Mouse (Mus musculus) kidney, embryonic 14.5 days (tissue): Measurements from ENCODE around the gene Myo18a. TPM values are rescaled to one million over a fixed set of nuclear protein-coding genes. Genes with fewer than 3 reads are reported as not detected.
A peak's percentile ranks its signal among the peaks of the same experiment; 100 is the strongest.

Experiments
- ATAC-seq: fragments of 200-750 bp; cut with Nextera tagmentation; 2 replicates; pipeline ENCODE4 v1.8.0; 2017; ENCODE audit warnings: moderate number of reproducible peaks, mild to moderate bottlenecking, moderate TSS enrichment, moderate library complexity; ENCODE audit not compliant: low FRiP score, low TSS enrichment
- H3K27ac ChIP-seq: fragments of 300-500 bp; sonication (generic); 2 replicates; pipeline ENCODE4 v1.5.1; 2014; ENCODE audit warnings: low read depth, mild to moderate bottlenecking, low read length, moderate library complexity, mixed read lengths
- H3K27me3 ChIP-seq: fragments of 300-500 bp; sonication (generic); 2 replicates; pipeline ENCODE4 v1.6.1; 2014; ENCODE audit warnings: mild to moderate bottlenecking, low read length; ENCODE audit not compliant: control insufficient read depth, insufficient read depth
- H3K36me3 ChIP-seq: fragments of 300-500 bp; sonication (generic); 2 replicates; pipeline ENCODE4 v1.6.1; 2014; ENCODE audit warnings: low read length, mixed read lengths; ENCODE audit not compliant: control insufficient read depth, insufficient read depth
- H3K4me1 ChIP-seq: fragments of 300-500 bp; sonication (generic); 2 replicates; pipeline ENCODE4 v1.6.1; 2014; ENCODE audit warnings: low read length, mixed read lengths; ENCODE audit not compliant: control insufficient read depth, insufficient read depth
- H3K4me2 ChIP-seq: fragments of 300-500 bp; sonication (generic); replicated peaks from 2 replicates; pipeline ENCODE4 v1.6.1; 2014; ENCODE audit warnings: low read depth, mild to moderate bottlenecking, low read length
- H3K4me3 ChIP-seq: fragments of 300-500 bp; sonication (generic); 2 replicates; pipeline ENCODE4 v1.5.1; 2014; ENCODE audit warnings: mild to moderate bottlenecking, low read length
- H3K9ac ChIP-seq: fragments of 300-500 bp; sonication (generic); 2 replicates; pipeline ENCODE4 v1.6.1; 2014; ENCODE audit warnings: low read depth, mild to moderate bottlenecking, low read length, moderate library complexity
- H3K9me3 ChIP-seq: fragments of 300-500 bp; sonication (generic); 2 replicates; pipeline ENCODE4 v1.6.1; 2016; ENCODE audit warnings: low read length; ENCODE audit not compliant: control insufficient read depth
- WGBS: fragments of 180-500 bp; shearing (Covaris S2); extraction: QIAGEN DNeasy Blood & Tissue Kit; methylation state at CpG from one replicate; pipeline ENCODE4 v1.1.7; 2014; 5-methylcytosine and 5-hydroxymethylcytosine counted together
- polyA plus RNA-seq: library from polyadenylated mRNA; unstranded; fragments of >200 nt; fragmentation: Nextera tagmentation; extraction: Ambion mirVana; gene quantifications from 2 replicates; pipeline ENCODE4 v1.2.1, GENCODE M21; 2014

Myo18a gene
- polyA plus RNA-seq, 1 experiment from 2014 or later: 21.1 TPM

DNA sequence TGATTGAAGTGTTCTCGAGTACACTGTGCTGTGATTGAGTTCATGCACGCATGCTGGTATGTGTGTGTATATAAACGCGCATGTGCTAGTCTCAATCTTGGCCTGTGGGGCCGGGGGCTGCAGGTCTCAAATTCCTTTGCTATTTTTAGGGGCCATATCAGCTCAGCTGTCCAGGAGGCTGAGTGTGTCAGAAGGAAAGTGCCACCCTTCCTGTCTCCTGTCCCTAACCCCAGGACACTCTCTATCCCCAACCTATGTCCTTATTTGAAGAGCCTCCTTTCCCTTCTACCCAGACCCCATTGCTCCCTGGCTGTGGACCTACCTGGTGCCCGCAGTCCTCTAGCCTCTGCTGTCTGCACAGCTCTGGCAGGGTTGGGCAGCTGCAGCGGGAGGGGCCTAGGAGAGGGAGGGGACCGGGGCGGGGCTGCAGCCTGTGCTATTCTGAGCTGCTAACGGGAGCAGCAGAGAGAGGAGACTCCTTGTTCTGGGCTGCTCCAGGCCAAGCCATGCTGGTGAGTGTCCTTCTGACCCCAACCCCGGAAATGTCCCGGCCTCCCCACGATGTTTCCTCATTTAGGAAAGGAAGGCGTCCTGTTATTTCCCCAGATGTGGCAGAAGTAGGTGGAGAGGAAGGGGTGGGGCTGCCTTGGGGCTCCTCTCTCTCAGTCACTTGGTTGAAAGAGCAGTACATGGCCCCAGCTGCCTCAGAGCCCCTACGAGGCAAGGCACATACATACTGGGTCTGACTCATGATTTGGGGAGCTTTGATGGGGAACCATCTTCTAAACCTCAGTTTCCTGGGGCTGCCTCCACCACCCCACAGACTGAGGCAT, 38.0 kb downstream of the Myo18a start:
- H3K4me3 ChIP-seq: peak overlapping the region; percentile 11; the same call in 1 of the 2 replicates
- no peak overlapping the region; the same call in 1 of the 2 replicates for H3K9ac ChIP-seq

DNA sequence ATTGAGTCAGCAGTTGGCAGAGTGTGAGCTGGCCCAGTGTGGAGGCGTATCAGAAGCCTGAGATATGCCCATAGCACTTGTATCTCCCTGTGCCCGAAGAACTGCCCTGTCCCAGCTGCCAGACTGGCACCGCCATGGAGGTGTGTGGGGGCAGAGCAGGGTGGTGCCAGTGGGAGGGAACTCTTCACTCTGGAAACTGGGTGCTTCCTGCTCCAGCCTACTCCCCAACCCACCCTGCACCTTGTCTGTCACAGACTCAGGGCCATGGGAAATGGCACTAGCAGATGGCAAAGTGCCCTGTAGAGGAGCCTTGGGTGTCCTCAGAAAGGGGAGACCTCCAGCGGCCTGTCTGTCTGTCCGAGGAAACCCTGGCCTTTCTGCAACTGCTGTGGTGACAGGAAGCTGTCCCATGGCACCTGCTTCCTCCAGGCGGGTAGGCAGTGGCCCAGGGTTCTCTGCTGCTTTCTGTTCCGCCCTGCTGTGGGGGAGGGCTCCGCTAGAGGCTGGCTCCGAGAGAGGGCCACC, 39.4 kb downstream of the Myo18a start:
- Histone ChIP-seq H3K4me1 (peaks cover 11% of the 10 kb centered on the region), H3K27ac (no peak overlapping the region), H3K9me3 (no peaks in the 10 kb centered on the region), H3K27me3 (no peaks in the 10 kb centered on the region), H3K4me2 (no peak overlapping the region), H3K9ac (no peak overlapping the region), H3K4me3 (no peak overlapping the region), H3K36me3 (no peaks in the 10 kb centered on the region)
- 67% methylated on average over 9 of the region's 9 CpGs for WGBS
- no peak for ATAC-seq

More for the DNA sequence above, 38.0 kb downstream of the Myo18a start:
- Histone ChIP-seq H3K27me3 (no peaks in the 10 kb centered on the region), H3K4me1 (peaks cover 11% of the 10 kb centered on the region), H3K9me3 (no peaks in the 10 kb centered on the region), H3K36me3 (no peaks in the 10 kb centered on the region), H3K4me2 (peak overlapping the region; percentile 8; the same call in 1 of the 2 replicates), H3K27ac (peak overlapping the region; percentile 47; the same call in 1 of the 2 replicates)
- peak; percentile 85; the same call in 1 of the 2 replicates for ATAC-seq
- 24% methylated on average over 15 of the region's 15 CpGs for WGBS

DNA sequence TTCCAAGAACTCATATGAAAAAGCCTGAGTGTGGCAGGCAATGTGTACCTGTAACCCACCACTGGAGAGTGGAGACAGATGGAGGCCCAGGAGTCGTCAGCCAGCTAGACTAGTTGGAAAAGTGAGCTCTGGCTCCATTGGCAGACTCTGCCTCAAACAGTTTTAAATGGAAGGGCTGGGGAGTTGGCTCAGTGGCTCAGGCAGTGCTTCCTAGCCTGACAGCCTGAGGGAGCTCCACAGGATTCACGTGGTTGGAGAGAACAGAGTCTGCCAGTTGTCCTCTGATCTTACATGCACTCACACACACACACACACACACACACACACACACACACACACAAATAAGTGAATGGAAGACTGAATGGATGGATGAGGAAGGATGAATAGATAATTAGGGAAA, 43.2 kb downstream of the Myo18a start:
- Histone ChIP-seq H3K9me3 (no peaks in the 10 kb centered on the region), H3K36me3 (no peaks in the 10 kb centered on the region), H3K4me2 (no peak overlapping the region), H3K9ac (no peak overlapping the region), H3K4me1 (peaks cover 2% of the 10 kb centered on the region; the same call in 1 of the 2 replicates), H3K4me3 (no peak overlapping the region), H3K27me3 (no peaks in the 10 kb centered on the region), H3K27ac (no peak overlapping the region)
- 30% methylated on average over 2 of the region's 2 CpGs for WGBS
- ATAC-seq: no peak

DNA sequence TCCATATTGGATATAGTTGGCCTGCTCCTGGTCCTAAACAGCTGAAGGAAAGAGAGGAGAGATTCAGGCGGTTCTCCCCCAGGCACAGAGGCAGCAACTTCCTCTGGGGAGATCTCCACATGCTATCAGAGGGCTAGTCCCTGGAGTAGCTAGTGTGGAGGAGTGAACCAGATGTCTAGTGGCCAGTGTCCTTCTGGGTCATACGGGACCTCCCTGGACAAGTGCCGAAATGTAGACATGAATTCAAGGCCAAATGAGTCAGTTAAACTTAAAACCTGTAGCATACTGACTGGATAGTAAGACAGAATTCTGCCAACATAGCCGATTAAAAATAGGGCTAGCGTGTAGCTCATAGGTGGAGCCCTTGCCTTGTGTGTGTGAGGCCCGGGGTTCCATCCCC, 43.8 kb downstream of the Myo18a start:
- no peaks in the 10 kb centered on the region; the same call in 1 of the 2 replicates for H3K36me3 ChIP-seq
- no peaks in the 10 kb centered on the region for H3K9me3 ChIP-seq
- H3K27me3 ChIP-seq: no peaks in the 10 kb centered on the region
- ATAC-seq: no peak
- no peak overlapping the region for H3K9ac ChIP-seq
- no peak overlapping the region for H3K4me2 ChIP-seq
- no peak overlapping the region for H3K27ac ChIP-seq
- no peak overlapping the region for H3K4me3 ChIP-seq
- WGBS: 78% methylated on average over 6 of the region's 6 CpGs
- H3K4me1 ChIP-seq: no peaks in the 10 kb centered on the region

DNA sequence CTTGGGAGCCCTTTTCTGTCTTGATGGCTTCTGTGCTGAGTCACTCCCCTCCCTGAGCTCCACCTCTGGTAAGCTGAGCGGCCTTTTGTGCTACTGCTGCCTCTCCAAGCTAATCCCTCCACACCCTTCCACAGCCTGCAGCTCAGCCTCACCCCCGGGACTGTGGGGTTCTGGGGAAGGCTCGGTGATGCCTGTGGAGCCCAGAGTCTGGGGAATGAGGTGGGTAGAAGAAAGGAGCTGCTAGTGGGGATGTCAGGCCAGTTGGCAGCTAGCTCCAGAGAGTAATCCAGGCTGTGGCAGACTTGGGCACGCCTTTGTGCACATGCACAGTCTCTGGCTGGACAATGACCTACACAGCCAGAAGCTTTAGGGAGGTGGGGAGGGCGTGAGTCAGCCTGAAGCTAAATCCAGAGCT, 45.0 kb downstream of the Myo18a start:
- no peaks in the 10 kb centered on the region for H3K4me1 ChIP-seq
- no peak overlapping the region for H3K4me3 ChIP-seq
- no peak overlapping the region for H3K4me2 ChIP-seq
- H3K36me3 ChIP-seq: peaks cover 7% of the 10 kb centered on the region; the same call in 1 of the 2 replicates
- no peaks in the 10 kb centered on the region for H3K27me3 ChIP-seq
- no peak overlapping the region for H3K27ac ChIP-seq
- H3K9me3 ChIP-seq: no peaks in the 10 kb centered on the region
- no peak for ATAC-seq
- WGBS: 57% methylated on average over 5 of the region's 5 CpGs
- H3K9ac ChIP-seq: no peak overlapping the region

DNA sequence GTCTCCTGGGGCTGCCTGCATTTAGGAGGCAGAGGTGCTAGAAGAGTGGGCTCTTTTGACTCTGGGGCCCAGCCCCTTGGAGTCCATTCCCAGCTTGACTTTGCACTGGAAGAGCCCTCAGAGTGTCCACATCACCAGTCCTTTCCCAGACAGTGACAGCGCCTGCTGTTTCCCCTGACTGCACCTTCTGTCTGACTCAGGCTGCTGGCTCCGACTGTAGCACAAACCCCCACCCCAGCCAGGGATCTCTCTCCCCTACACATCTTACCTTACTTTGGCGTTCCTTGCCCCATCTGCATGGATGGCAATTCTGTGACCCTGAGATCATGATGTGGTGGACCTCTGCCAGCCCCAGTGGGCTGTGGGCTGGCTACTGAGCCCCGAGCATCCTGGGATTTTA, 46.2 kb downstream of the Myo18a start:
- Histone ChIP-seq H3K27me3 (no peaks in the 10 kb centered on the region), H3K4me2 (no peak overlapping the region), H3K4me3 (no peak overlapping the region), H3K9me3 (no peaks in the 10 kb centered on the region), H3K4me1 (no peaks in the 10 kb centered on the region), H3K9ac (no peak overlapping the region), H3K36me3 (peaks cover 7% of the 10 kb centered on the region; the same call in 1 of the 2 replicates), H3K27ac (no peak overlapping the region)
- ATAC-seq: no peak
- 84% methylated on average over 4 of the region's 4 CpGs for WGBS

DNA sequence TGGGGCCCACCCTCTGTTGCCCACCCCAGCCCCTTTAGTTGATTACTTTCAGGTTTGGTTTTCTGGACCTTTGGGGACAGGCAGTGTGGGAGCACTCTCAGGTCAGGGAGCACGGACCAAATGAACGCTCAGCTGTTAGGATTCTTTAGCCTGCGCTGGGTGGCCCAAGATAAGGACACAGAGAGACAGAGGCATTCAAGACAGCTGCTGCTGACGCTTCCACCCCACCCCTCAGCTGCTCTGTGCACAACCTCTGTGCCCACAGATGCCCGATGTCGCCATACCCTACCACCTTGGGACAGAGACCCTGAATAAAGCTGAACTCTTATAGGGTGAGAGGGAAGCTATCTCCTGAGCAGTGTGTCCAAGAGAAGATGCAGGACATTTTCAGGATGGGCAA, 47.0 kb downstream of the Myo18a start:
- ATAC-seq: no peak
- Histone ChIP-seq H3K27me3 (no peaks in the 10 kb centered on the region), H3K9me3 (no peaks in the 10 kb centered on the region), H3K4me2 (no peak overlapping the region), H3K36me3 (peaks cover 7% of the 10 kb centered on the region; the same call in 1 of the 2 replicates), H3K4me1 (no peaks in the 10 kb centered on the region), H3K9ac (no peak overlapping the region), H3K27ac (no peak overlapping the region), H3K4me3 (no peak overlapping the region)
- 93% methylated on average over 6 of the region's 6 CpGs for WGBS

DNA sequence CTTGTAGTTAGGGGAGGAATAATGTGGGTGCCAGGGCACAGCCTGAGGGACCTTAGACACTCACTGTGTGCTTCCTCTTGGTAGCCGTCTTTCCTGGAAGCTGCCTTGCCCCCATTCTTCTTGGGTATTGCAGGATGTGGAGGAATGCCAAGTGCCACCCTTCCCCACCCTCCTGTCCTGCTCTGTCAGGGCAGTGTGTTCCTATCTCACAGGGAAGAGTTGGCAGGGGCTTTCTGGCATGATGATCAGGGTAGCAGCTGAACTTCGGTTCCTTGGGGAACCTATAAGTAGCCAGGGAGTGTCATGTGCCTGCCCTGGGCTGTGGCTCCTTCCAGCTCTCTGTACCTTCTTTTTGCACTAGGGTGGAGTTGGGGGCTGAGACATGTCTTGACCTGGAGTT, 50.9 kb downstream of the Myo18a start:
- no peak overlapping the region for H3K9ac ChIP-seq
- H3K9me3 ChIP-seq: no peaks in the 10 kb centered on the region
- no peaks in the 10 kb centered on the region for H3K4me1 ChIP-seq
- no peak overlapping the region for H3K4me3 ChIP-seq
- 75% methylated on average over 2 of the region's 2 CpGs for WGBS
- H3K4me2 ChIP-seq: no peak overlapping the region
- H3K27ac ChIP-seq: no peak overlapping the region
- no peak for ATAC-seq
- peaks cover 8% of the 10 kb centered on the region for H3K36me3 ChIP-seq
- no peaks in the 10 kb centered on the region for H3K27me3 ChIP-seq

DNA sequence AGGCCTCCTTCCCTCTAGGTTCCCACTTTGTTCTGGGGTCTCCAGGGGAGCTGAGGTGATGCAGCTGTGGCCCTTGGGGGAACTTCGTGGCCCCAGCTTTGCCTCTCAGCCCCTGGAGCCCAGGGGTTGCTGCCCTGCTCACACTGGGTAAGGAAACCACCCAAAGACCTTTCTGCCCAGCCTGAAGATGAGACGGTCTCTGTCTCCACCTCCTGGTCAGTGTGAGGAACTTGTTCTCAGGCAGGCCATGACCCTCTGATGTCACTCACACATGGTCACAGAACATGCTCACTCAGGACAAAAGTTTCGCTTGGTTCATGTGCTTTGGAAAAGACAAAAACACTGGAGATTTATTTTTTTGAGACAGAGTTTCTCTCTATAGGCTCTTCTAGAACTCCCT, 53.0 kb downstream of the Myo18a start:
- Histone ChIP-seq H3K4me2 (no peak overlapping the region), H3K36me3 (peaks cover 20% of the 10 kb centered on the region), H3K27me3 (no peaks in the 10 kb centered on the region), H3K27ac (no peak overlapping the region), H3K4me1 (no peaks in the 10 kb centered on the region), H3K9me3 (no peaks in the 10 kb centered on the region), H3K9ac (0 out of 2 replicates have a peak overlapping the region, but pooled peaks have one; percentile 8), H3K4me3 (no peak overlapping the region)
- peak; percentile 69; the same call in 1 of the 2 replicates for ATAC-seq
- WGBS: 29% methylated on average over 3 of the region's 3 CpGs
